Mouse (Mus musculus) adrenal gland, postnatal 4 days (tissue): ENCODE data around the gene Tfap2e. TPM values are rescaled to one million over a fixed set of nuclear protein-coding genes. Genes with fewer than 3 reads are reported as not detected.

ENCODE experiments used
- DNase-seq, 2 experiments: peaks; one replicate each; pipeline ENCODE4 v3.0.0; 2021 to 2022; ENCODE audit warnings: low spot score in 2 of 2, mixed read lengths in 2 of 2
- long read RNA-seq, 2 experiments: library from polyadenylated mRNA; stranded (forward); transcript quantifications; one replicate each; pipeline ENCODE4 v2.0.0; 2021
- total RNA-seq, 2 experiments: library from RNA; stranded (reverse); gene quantifications; 2 replicates each; pipeline ENCODE4 v1.2.3; 2021

The Tfap2e gene
- not detected for total RNA-seq
- long read RNA-seq, experiment 1, result 0 reads
- long read RNA-seq, experiment 2, result 0 reads

DNA sequence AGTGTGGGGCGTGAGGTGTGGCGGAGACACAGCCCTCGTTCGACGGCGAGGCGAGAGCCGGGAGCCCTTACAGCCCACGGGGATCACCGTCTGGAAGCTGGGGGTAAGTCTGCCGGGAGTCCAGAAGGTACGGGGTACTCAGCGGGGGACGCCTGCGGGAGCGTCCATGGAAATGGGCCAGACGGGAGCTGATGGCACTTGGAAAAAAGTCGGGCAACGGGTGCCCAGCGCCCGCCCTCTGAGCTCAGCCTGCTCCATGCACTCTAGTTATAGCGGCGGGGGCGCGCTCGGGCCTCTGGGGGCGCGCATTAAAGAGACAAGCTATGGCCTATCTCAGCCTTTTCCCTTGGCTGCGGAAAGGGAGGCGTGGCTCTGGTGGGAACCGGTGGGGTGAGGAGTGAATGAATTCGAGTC is at the start of gene Tfap2e:
TSS of gene Tfap2e (minus strand) at position 240 of the 414 bp plus-strand sequence.
- DNase-seq, result no peak

DNA sequence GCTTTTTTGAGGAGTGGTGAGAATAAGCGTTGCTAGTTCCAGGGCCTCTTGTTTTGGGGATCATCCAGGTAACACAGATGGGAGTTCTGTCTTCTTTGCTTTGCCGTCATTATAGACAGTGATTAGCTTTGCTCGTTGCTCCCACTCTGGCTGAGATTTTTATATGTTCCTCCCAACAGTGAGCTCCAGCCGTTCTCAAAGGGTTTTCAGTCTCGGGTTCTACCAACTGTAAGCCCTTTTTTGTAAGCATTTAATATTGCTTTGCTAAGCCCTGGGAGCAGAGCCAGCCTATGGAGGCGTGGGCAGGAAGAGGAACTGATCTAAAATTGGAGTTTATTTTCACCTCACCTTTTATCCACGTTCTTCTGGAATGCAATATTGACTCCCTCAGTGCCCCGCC is 47.0 kb upstream of the Tfap2e start:
- no peak for DNase-seq

DNA sequence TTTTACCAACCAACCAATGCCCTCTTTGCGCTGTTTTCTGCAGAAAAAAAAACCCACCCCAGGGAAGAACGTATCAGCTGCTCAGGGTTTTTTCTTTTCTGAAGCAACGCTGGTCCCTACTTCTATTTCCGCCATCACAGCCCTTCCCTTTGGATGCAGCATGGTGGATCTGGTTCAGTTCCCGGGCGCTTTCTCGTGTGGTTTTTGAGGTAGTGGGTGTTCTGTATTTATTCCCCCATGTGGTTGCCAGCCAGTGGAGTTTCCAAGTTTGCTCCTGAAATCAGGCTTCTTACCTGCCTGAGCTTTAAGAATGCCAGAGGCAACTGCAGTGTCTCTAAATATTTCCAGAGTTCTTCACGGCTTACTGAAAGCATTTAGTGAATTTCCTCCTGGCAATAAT is 46.5 kb upstream of the Tfap2e start:
- DNase-seq, result no peak

DNA sequence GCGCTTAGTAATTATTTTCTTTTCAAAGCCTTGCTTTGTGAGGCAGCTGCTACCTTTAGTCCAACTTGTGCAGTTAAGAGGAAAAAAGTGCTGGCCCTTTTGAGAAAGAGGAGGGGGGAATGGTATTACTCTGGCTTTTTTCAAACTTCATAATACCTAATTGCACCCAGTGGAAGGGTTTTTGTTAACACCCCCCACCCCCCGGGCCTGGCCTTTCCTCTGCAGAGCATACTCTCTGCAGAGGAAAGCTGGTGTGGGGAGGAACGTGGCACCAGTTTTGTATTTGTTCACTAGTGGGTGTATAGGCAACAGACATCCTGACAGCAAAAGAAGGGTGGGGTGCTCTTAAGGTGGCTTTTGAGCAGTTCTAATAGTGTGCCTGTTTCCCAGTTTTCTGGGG is 45.8 kb upstream of the Tfap2e start:
- no peak for DNase-seq

DNA sequence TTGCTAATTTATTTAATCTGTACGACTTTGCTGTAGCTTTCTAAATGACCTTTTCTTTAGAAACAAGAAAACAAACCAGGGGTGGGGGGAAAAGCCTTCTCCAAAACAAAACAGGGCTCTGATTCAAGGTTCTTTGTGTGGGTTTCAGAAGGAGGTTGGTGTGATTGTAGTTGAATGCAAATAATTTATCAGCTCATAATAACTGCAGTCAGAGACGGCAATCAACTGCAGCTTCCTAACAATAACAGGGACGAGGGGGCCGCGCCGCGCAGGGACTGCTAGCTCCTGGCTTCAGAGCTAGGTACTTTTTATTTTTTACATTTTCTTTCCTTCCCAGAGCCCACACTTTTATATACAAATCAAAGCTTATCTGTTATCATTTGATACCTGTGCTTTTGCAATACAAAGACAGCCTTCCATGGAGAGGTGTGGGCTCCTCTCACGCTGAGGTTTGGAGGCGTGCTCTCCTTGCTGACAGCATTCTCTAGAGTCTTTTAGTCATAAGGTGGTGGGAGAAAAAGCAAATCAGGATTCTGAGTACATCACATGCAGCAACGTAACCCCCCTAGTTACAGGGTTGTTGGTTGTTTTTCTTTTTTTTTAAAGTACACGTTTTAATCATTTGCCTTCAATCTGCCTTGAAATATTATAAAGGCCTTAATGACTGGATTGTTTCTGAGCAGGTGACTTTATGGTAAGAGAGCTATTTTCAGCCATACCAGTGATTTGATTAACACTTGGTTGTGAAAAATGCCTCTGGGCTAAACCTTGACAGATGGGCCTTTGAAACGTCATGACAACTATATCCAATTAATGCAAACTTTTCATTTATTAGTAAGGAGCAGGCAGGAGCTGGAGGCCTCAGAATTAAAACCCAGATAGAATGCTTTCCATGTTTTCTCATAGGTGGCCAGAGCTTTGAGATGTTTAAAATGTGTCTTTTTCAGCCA is 44.1 kb upstream of the Tfap2e start:
- DNase-seq, result no peak

DNA sequence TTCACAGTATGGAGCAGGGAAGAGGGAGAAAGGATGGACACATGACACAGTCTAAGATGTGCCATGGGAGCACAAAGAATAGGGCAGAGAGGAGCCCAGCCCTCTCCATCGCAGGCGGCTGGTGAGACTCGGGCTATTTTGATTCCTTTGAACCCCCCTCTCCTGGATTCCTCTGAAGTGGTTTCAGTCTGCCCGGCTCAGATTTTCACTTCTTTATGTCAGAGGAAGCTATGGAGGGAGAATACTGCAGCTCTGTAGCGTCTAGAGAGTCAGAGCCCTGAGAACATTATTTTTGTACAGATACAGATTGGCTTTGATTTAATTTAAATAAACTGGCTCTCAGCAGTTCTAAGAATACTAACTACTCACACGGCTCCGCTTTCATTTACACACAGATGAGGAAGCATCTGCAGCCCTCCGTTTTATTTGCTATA is 43.1 kb upstream of the Tfap2e start:
- no peak for DNase-seq

DNA sequence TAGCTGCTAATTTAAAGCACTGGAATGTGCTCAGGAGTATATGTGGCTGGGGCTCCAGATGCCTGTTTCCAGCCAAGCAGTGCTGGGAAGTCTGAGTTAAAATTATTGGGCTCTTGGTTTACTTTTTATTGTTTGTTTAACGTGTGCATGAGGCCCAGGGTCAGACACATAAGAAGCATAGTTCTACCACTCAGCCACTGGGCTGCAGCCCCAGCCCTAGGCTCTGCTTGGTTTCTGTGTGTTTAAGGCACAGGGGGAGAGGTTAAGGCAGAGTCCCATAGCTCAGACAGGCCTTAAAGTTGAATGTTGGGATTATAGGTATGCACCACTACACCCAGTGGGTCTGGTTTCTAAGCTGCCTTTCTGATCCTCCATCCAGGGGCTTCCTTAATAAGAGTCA is 39.1 kb upstream of the Tfap2e start:
- no peak for DNase-seq

DNA sequence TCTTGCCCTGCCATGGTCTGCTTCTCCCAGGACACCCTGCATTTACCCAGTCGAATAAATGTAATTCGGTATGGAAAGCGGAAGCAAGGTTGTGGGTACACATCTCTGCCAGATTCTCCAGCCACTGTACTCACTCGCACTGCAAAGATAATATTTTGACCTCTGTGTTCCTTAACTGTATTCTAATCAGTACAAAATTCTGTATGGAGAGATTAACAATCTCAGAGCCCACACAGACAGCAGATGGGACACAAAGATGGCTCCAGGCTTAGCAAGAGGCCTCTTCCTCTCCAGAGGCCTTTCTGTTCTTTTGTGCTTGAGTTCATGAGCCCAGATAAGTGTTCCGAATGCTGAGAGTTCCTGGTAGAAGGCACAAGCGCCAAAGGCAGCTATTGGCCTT is 37.8 kb upstream of the Tfap2e start:
- DNase-seq, result no peak

DNA sequence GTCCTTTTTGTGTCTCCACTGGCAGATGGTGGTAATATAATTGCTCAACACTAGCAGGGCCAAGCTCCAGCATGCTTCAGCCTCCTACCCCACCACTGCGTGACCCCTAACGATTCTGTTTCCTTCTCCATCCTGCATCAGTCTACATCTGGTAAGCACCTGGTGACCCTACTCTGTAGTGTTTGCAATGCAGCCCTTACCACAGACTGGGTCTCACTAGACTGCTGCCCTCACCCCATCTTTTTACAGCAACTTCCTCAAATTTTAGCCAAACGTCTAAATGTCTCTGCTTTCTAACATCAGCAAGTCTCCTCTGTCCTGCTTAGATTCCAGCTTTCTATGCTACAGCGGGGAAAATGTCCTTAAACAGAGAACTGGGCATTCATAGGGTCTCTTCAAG is 34.8 kb upstream of the Tfap2e start:
- no peak for DNase-seq

DNA sequence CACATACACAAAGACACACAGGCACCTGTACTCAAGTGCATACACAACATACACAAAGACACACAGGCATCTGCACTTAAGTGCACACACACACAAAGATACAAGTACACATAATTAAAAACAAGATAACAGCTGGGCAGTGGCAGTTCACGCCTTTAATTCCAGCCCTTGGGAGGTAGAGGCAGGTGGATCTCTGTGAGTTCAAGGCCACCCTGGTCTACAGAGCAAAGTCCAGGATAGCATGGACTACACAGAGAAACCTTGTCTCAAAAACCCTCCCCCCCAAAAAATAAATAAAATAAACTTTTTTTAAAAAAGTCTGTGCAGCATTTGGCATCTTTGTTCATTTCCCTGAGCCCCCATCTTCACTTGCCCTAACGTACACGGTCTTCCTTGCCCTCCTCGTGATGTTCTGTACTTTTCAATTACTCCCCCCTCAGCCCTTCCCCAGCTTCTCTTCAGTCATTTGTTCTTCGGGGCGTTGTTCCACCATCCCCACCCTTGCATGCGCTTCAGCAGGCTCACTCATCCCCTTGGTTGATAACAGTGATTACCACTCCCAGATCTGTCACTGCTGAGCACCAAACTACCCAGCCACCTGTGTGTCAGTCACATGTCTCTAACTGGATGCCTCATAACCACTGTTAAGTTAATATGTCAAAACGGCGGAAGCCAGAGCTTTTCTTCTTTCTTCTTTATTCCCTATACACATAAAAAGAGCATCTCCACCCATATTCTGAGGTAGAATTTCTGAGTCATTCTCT is 33.9 kb upstream of the Tfap2e start:
- no peak for DNase-seq

DNA sequence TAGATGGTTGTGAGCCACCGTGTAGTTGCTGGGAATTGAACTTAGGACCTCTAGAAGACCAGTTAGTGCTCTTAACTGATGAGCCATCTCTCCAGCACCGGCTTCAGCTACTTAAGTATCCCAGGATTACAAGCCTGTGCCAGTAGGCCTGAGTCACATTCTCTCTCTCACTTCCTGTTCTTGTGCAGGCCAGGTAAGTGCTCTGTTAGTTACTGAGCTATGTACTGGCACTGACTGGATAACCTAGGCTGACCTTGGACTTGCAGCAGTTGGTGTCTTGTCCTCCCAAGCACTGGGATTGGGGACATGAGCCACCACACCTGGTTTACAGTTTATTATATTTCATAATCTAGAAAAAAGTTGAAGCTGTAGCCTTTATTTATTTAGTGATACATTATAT is 27.4 kb upstream of the Tfap2e start:
- DNase-seq, result no peak

DNA sequence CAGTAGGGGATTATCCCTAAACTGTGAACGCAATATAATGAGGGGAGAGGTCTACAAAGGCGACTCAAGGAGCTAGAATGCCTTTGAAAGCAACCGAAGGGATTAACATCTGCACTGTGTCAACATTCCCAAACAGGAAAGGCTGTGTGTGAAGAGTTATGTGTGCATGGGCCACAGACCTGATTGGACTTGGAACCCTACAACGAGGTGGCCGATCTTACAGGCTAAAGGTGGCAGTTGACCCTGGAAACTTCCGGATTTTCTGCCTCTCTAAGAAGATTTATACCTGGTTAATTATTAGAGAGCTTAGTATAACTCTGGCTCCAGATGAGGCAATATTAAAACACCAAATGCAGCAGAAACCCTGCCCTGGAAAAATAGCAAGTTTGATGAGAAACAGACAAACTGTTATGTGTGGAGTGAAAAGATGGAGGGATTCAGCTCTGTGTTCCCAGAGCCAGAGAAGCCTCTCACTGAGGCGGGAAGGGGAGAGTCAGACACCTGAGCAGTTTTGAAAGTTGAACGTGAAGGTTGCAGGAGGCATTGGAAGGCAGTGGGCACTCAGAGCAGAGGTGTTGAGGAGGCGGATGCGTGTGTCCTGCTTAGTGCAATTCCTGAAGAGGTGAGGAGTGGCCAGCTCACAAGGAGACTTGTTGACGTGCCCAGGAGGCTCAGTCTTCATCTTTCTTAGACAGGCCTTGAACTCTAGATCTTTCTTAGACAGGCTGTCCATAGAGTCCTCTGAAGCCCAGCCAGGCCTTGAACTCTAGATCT is 26.7 kb upstream of the Tfap2e start:
- DNase-seq, result no peak

DNA sequence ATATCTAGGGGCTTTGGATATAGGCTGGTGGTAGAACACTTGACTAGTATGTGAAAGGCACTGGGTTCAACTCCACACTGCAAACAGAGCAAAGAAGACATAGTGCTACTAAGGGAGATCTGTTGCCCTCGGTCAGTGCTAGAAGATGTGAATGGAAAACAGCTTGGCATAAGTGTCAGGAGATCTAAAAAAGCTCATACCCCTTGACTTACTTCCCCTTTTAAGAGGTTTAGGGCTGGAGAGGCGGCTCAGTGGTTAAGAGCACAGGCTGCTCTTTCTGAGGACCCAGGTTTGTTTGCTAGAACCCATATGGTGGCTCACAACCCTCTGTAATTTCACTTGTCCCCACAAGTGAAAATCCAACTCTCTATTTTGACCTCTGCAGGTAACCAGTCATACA is 23.4 kb upstream of the Tfap2e start:
- DNase-seq, result no peak

DNA sequence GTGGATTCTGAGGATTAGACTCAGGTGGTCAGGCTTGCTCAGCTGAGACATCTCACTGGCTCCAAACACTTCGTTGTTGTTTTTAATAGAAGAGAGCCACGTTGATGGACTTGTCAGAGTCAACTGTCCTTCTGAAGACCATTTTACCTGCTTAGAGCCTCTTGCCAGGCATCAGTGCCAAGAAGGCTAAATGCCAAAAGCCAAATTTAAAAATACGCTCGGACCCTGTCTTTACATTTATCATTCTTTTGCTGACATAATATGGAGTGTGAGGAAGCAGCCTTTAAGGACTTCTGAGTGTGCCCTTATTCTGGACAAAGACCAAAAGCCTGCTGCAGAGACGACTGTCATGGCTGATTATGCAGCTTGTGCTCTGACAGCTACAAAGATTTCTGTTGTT is 22.3 kb upstream of the Tfap2e start:
- DNase-seq, result no peak

DNA sequence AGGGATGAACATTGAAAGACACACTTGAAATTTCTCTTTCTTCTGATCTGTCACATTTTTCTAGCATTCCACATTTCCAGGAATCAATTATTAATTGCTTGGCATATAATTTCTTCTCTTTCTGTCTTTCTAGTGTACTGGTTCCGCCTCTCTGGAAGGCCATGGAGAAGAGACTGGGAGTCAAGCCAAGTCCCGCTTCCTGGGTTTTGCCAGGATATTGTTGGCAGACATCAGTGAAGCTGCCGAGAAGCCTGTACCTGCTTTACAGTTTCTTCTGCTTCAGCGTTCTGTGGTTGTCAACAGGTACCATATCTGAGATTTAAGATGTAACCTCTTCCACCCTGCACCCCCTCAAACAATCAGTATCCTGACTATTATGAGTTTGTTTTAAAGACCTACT is 20.7 kb upstream of the Tfap2e start:
- DNase-seq, result no peak

DNA sequence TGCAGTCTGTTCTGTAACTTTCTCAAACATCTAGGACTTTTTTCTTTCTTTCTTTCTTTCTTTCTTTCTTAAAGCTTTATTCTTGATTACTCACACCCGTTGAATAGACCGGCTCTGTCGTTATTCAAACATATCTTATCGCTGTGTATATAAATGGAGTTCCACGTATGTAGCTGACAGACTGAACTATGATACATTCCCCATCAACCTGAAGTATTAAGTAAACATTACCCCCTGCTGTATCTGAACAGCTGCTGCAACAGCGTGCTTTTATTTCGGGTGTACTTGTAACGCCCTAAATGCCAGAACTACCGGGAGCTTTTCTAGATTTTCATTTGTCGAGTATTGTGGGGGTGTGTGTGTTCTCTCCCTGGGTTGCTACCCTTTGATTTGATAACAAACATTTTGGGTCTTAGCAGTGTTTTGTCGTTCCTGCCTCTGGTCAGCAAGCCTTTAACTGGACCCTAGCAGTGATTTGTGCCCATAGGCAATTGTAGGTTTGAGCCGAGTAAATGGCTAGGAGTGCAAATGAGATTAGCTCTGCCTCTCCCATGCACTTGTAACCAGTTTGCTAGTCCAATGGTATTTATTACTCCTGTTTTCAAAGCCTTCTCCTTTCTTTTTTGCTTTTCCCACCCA is 18.8 kb upstream of the Tfap2e start:
- no peak for DNase-seq

DNA sequence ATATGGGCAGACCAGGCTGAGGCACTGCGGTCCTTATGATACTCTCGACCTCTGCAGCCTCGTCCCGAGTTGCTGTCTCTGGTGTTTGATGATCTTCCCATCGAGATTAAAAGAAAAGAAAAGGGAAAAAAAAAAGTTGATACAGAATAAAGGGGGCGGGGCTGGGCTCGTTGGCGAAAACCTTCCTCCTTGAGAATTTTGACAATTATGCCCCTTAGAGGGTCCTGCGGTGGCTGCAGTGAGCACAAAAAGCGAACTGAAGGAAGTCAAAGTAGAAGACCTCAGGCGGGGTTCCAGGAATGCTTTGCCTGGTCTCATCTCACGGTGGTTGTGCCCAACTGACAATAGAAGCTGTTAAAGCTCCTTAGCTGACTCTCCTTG is 18.2 kb upstream of the Tfap2e start:
- DNase-seq, result no peak

DNA sequence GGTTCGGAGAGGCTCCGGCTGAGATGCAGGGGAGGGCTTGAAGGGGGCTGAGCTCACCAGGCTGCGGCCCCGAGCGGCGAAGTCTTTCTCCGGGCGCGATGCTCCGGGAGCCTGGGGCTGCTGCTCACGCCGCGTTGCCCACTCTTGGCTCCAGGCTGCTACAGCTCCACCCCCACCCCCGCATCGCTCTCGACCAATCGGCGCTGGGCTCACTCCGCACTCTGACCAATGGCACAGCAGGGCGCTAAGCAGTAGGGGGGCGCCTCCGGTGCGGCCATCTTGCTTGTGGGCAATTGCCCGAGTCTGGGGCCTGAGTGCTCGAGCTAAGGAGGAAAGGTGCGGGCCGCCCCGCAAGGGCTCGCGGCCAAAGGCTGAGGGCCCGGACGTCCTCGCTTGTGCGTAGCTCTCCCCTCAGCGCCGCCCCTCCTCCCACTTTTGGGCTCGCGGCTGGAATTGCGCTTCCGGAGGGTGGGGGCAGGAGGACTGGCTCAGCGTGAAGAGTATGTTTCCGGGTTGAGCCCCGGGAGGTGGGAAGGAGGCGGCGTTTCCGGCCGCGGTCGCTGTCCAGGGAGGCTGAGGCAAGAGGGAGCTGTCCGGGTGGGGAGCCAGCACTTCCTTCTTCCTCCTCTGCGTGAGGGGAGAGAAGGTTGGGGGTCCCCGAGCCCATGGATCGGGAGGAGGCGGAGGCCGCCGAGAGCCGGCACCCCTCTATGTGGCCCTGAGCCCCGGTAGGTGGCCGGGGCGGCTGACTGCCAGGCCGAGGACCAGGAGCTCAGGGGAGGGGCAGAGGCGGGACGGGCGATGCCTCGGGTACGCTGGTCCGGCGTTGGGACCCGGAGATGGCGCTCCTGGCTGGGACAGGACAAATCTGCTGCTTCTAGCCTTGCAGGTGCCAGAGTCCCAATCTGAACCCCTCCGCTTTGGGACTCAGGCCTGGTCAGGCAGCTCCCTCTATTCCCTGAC is 17.5 kb upstream of the Tfap2e start, which contains the start of the genes Ncdn and AU040320:
TSS of gene Ncdn (minus strand) at position 171 of the 963 bp plus-strand sequence.
TSS of gene AU040320 (plus strand) at position 277 of the 963 bp plus-strand sequence.
- peak; percentile 92 to 96 for DNase-seq

DNA sequence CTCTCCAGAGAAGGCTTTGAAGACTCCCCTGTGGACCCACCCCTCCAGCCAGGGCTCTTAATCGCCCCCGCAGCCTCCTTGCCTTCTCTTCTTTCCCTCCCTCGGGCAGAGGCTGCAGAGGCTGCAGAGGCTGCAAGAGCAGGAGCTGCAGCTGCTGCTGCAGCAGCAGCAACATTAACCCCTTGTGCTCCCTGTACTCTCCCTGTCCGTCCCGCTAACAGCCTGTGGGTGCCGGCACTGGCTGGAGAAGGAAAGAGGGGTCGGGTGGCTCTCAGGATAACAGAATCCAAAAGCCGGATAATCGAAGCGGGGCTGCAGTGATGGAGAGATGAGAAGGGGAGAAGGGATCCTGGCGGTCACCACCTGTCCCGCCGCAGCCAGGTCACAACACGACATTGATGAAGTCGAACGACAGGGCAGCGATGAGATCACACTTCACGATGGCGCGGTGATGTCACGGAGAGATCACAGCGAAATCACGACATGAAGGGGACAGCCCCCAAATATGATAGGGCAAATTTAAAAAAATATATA is 16.6 kb upstream of the Tfap2e start:
- DNase-seq, result no peak
